Mouse (Mus musculus) left cerebral cortex, postnatal 14 days (tissue): ENCODE measurements at regions not wholly inside any gene's neighbourhood (a gene's known extent, or its start where the extent isn't known, plus 50 kb on each side); places are given as distances from the start of the nearest gene placed in this dataset.
"Not testable (repeated sequence)": the region's sequence is repeated elsewhere in the genome, so short reads cannot be mapped to it uniquely, and the experiment has no call there.

Experiments used
- DNase-seq, 2 experiments: peaks; one replicate each; pipeline ENCODE4 v3.0.0; 2021 to 2022; ENCODE audit warnings: low spot score in 2 of 2, mixed read lengths in 1 of 2
- intact Hi-C: fragments of 180-260 bp; cut with DNase I; formaldehyde crosslinking; loops from one replicate; pipeline ENCODE4 v1.15.1; 2025

DNA sequence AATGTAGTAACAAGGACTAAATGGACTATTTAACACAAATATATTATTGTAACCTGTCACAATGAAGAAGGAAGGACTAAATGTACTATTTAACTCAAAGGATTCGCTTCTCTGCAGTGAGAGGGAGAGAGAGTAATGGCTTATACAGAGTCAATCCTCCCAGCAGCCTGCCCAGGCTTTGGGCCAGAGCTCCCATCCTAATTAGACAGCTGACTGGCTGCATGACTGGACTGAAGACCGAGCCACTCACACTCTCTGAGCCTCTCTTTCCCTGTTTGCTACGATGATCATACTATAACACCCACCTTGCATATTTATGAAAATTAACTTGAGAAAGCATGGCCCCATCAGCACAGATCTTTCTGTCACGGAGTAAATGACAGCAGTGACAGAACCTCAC is 360.7 kb upstream of the Cwc22 start:
- intact Hi-C loops = no loop called here
- no peak for DNase-seq

- intact Hi-C loops = no loop called here
- no peak for DNase-seq
These were observed 345.5 kb upstream of the Cwc22 start for GRCm38 (mm10) chr2:78291665-78292064.

- intact Hi-C loops = no loop called here
- peak in 1 of 2 experiments; percentile 5 for DNase-seq
These were observed 338.6 kb upstream of the Cwc22 start for GRCm38 (mm10) chr2:78284806-78285205.

DNA sequence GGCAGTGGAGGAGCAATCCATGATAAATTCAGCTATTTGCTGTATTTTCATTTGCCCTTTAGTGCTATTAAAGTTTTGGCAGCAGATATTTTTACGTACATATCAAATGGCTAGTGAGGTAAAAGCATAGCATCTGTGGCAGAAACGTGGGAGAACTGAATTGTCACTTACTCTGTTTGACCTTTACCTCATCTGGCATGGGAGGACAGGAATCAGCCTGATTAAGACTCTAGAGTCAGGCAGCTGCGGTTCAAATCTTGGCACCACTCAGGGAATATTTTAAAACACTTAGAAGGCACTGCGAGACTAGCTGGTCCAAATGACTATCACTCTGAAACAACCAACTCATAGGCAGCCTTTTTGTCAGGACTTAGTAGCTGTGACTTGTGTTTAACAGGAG is 337.4 kb upstream of the Cwc22 start:
- DNase-seq = no peak
- intact Hi-C loops = no loop called here

DNA sequence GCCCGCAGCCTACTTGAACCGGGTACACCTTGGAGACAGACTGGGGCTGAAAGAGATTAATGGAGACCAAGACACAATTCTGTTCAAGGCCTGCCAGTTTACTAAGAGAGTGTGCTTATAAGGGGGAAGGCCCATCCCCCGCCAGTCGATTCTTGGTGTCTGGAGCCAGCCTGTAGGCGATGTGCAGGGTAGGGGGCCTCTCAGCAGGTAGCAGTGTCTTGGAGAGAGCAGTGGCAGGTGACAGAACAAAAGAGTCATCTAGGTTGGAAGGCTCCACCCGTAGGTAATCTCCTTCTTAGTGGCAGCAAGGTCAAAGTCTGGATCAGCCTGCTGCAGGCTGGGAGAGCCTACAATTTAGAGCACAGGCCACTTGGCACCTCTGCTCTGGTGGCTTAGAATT is 335.7 kb upstream of the Cwc22 start:
- intact Hi-C loops = not testable (repeated sequence)

GRCm38 (mm10) chr2:78280219-78280915 is 334.2 kb upstream of the Cwc22 start:
- intact Hi-C loops = no loop called here

More for the DNA sequence above, 335.7 kb upstream of the Cwc22 start:
- not testable (repeated sequence) for DNase-seq

GRCm38 (mm10) chr2:78279382-78280056 is 333.3 kb upstream of the Cwc22 start:
- DNase-seq = peak in 1 of 2 experiments; percentile 9
- intact Hi-C loops = no loop called here

More at GRCm38 (mm10) chr2:78280219-78280915, 334.2 kb upstream of the Cwc22 start:
- no peak for DNase-seq

DNA sequence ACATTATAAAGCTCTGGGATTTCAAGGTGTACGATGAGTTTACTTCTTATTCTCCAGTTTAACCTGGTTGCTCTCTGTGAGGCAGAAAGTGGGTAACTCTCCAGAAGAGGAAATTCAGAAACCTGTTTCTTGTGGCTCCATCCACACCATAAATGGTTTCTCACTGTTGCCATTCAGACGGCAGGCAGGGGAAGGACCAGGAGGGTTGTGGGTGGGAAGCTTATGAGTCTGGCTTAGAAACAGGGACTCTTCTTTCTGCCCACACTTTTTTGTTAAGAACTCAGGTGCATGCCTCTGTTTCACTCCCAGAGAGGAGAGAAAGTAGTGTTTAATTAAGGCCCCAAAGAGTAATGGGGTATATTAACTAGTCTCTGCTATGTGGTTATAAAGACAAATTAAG is 332.5 kb upstream of the Cwc22 start:
- intact Hi-C loops = no loop called here
- DNase-seq = peak in 1 of 2 experiments; percentile 6

- intact Hi-C loops = no loop called here
- DNase-seq = no peak
These were observed 331.5 kb upstream of the Cwc22 start for GRCm38 (mm10) chr2:78277699-78278098.

DNA sequence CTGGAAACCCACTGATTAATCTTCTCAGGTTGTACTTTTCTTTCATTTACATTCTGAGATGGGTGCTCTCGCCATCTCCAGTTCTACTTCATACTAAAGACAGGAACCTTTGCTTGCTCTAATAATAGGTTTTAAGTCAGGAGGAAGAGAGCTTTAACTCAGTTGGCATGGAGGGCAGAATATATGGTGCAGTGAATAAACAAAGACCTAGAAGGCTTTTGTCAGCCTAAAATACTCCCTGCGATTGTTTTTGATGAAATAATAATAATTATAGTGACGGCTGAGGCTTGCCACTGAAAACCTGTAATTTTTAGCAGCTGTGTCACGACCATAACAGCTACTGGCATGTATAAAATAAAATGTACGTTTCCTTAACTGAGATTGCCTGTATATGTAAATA is 327.9 kb upstream of the Cwc22 start:
- no peak for DNase-seq
- intact Hi-C loops = no loop called here

DNA sequence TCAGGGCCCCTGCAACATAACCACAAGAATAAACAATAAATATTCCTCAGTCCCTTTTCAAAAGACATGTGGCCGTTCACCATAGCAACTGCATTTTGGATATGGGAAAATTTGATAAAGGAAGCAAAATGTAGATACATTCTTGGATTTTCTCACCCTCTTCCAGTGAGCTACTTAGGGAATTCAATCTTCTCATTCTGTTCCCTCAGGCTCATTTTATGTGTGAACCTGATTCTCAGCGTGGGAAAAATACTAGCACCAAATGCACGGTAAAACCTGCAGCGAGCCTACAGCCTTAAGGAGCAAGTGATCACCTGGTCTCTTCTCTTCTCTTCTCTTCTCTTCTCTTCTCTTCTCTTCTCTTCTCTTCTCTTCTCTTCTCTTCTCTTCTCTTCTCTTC is 322.5 kb upstream of the Cwc22 start:
- DNase-seq = peak in 1 of 2 experiments; percentile 12
- intact Hi-C loops = no loop called here

DNA sequence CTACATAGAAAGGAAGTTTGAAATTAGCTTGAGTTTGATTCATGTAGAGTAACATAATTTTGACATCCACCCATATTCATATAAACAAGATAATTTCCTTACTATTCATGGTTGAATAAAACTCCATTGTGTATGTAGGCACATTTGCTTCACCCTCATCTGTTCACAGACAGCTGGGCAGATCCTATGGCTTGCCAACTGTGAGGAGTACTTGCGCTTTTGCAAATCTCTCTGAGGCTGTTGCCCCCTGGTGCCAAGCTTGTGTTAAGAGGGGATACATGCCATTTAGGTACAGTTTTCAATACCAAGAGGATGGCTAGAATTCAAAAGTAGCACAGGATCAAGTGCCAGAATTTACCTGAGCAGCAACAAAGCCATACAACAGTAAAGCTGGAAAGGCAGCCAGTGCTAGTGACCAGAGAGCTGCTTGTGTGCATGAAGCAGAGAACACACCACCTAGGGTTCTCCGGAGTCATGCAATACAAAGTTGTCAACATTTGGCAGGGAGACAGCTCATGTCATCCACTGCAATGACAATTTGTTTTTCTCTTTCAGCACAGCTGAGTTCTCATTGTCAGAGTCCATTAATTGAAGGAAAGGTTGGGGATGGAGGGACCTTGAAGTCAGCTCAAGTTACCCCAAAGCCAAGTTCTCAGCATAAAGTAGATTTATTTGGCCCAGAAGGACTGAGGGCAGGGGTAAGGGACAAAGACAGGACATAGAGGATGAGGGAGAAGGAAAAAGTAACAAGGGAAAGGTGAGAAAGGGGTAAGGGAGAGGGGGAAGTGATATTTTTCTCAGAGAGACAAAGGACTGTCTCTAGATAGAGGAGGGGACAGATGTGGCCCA is 321.6 kb upstream of the Cwc22 start:
- DNase-seq = no peak
- intact Hi-C loops = no loop called here

GRCm38 (mm10) chr2:78253601-78254097 is 307.5 kb upstream of the Cwc22 start:
- no peak for DNase-seq
- intact Hi-C loops = no loop called here

- intact Hi-C loops = no loop called here
- DNase-seq = no peak
These were observed 300.2 kb upstream of the Cwc22 start for GRCm38 (mm10) chr2:78246354-78246753.

GRCm38 (mm10) chr2:78240299-78240698 is 294.1 kb upstream of the Cwc22 start:
- intact Hi-C loops = no loop called here
- DNase-seq = peak in 1 of 2 experiments; percentile 19

- intact Hi-C loops, DNase-seq: not testable (repeated sequence)
These were observed 279.4 kb upstream of the Cwc22 start for GRCm38 (mm10) chr2:78225383-78226100.

GRCm38 (mm10) chr2:78214469-78214868 is 268.3 kb upstream of the Cwc22 start:
- intact Hi-C loops = no loop called here
- DNase-seq = no peak

GRCm38 (mm10) chr2:78205125-78205524 is 258.9 kb upstream of the Cwc22 start:
- intact Hi-C loops = no loop called here
- DNase-seq = no peak

GRCm38 (mm10) chr2:78196006-78196405 is 249.8 kb upstream of the Cwc22 start:
- intact Hi-C loops = no loop called here

More at GRCm38 (mm10) chr2:78196006-78196405, 249.8 kb upstream of the Cwc22 start:
- no peak for DNase-seq
